In the genomic region with DNA sequence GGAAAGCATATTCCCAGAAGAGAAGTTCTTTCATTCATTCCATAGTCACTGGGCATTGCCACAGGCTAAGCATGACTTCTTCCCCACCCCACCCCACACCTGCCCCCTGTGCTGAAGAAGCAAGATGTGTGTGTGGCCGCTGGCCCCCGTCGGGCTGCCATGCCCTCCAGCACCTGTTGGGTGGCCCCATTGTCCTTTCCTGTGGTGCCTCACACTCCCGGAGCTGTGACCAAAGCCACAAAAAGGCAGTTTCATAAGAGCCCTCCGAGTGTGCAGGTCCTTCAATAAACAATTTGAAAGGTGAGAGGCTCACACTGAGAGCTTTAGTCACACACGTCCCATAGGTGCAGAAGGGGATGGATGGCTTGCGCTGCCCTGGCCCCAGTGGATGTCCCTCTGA, we compare ENCODE assay signal across 1 mouse cellular context.
A peak's percentile ranks its signal among the peaks of the same experiment; 100 is the strongest.
TF ChIP-seq lines count a peak whose summit lies in the region.

No protein-coding gene starts in this region.

TF ChIP-seq in CH12.LX, 34 proteins besides CTCF, POLR2A, EP300 and RAD21 (continued from another document):
- TF ChIP-seq TBP (conservative IDR thresholded peaks at IDR 0.05; ENCODE audit: low read depth, low read length) (no peak), KAT2A (IDR thresholded peaks at IDR 0.05; ENCODE audit: insufficient replicate concordance, low read length) (no peak), NRF1 (IDR thresholded peaks at IDR 0.05; ENCODE audit: low read depth, low read length) (no peak), SIN3A (IDR thresholded peaks at IDR 0.05; ENCODE audit: low read length) (no peak), TCF12 (IDR thresholded peaks at IDR 0.05; ENCODE audit: low read depth, low read length) (peak; percentile 80), ZKSCAN1 (IDR thresholded peaks at IDR 0.05; ENCODE audit: borderline replicate concordance, low read depth, low read length) (no peak), ZNF384 (IDR thresholded peaks at IDR 0.05; ENCODE audit: low read depth, low read length) (no peak), MEF2A (IDR thresholded peaks at IDR 0.05; ENCODE audit: borderline replicate concordance, low read depth, low read length) (no peak), GABPA (IDR thresholded peaks at IDR 0.05; ENCODE audit: insufficient replicate concordance, low read depth, low read length) (no peak), ZMIZ1 (IDR thresholded peaks at IDR 0.05; ENCODE audit: low read depth, low read length) (no peak), MYC (IDR thresholded peaks at IDR 0.05; ENCODE audit: low read depth, low read length) (no peak), MAX (IDR thresholded peaks at IDR 0.05; ENCODE audit: low read length) (no peak), BHLHE40 (IDR thresholded peaks at IDR 0.05; ENCODE audit: low read depth, low read length) (peak; percentile 64)
